Mouse (Mus musculus): ENCODE results near the gene Serpinb9d. TPM values are rescaled to one million over a fixed set of nuclear protein-coding genes. Genes with fewer than 3 reads are reported as not detected.
"Not testable (repeated sequence)": the region's sequence is repeated elsewhere in the genome, so short reads cannot be mapped to it uniquely, and the experiment has no call there.

Serpinb9d gene
- not detected in 2 replicates for polyA plus RNA-seq (2015; fragmentation: Nextera tagmentation; extraction: Ambion mirVana)

- Histone ChIP-seq H3K36me3 (no peaks in the 10 kb centered on the region), H3K4me3 (no peak within 1 kb of the TSS), H3K9me3 (no peaks in the 10 kb centered on the region), H3K27me3 (no peaks in the 10 kb centered on the region), H3K4me1 (no peaks in the 10 kb centered on the region), H3K4me2 (no peak within 1 kb of the TSS), H3K9ac (no peak within 1 kb of the TSS), H3K27ac (no peak within 1 kb of the TSS)
- ATAC-seq (ENCODE audit: borderline replicate concordance, extremely low read depth, low FRiP score, low TSS enrichment): no peak
- 63% methylated on average over 5 of the region's 5 CpGs for WGBS
Measured at GRCm38 (mm10) chr13:33192659-33193058, at the start of gene Serpinb9d. Serpinb9d (plus strand) TSS chr13:33192959.

- no peaks in the 10 kb centered on the region for H3K4me1 ChIP-seq
- no peak within 1 kb of the TSS for H3K4me2 ChIP-seq
- WGBS: 72% methylated on average over 4 of the region's 4 CpGs
- no peaks in the 10 kb centered on the region for H3K36me3 ChIP-seq
- no peak within 1 kb of the TSS for H3K9ac ChIP-seq
- H3K27ac ChIP-seq: no peak within 1 kb of the TSS
- no peak for ATAC-seq (ENCODE audit: borderline replicate concordance, extremely low read depth, low FRiP score, low TSS enrichment)
- H3K9me3 ChIP-seq: no peaks in the 10 kb centered on the region
- no peaks in the 10 kb centered on the region for H3K27me3 ChIP-seq
- no peak within 1 kb of the TSS for H3K4me3 ChIP-seq
Measured at GRCm38 (mm10) chr13:33159642-33160041, 33.1 kb upstream of the Serpinb9d start, which contains the start of gene Serpinb9c. Serpinb9c (minus strand) TSS chr13:33159742.

- 78% methylated on average over 1 of the region's 1 CpGs for WGBS
- not testable (repeated sequence) for ATAC-seq (ENCODE audit: borderline replicate concordance, extremely low read depth, low FRiP score, low TSS enrichment)
Measured at GRCm38 (mm10) chr13:33190486-33190885, 2.3 kb upstream of the Serpinb9d start.

GRCm38 (mm10) chr13:33199740-33200139, 7.0 kb downstream of the Serpinb9d start:
- ATAC-seq (ENCODE audit: borderline replicate concordance, extremely low read depth, low FRiP score, low TSS enrichment): no peak
- Histone ChIP-seq H3K4me3 (no peak overlapping the region), H3K9me3 (no peaks in the 10 kb centered on the region), H3K9ac (no peak overlapping the region), H3K36me3 (no peaks in the 10 kb centered on the region), H3K4me2 (no peak overlapping the region), H3K27me3 (no peaks in the 10 kb centered on the region), H3K4me1 (no peaks in the 10 kb centered on the region), H3K27ac (no peak overlapping the region)
- 50% methylated on average over 2 of the region's 2 CpGs for WGBS

More at GRCm38 (mm10) chr13:33190486-33190885, 2.3 kb upstream of the Serpinb9d start:
- H3K27ac ChIP-seq, H3K36me3 ChIP-seq, H3K4me1 ChIP-seq, H3K4me2 ChIP-seq, H3K4me3 ChIP-seq, H3K9me3 ChIP-seq, H3K9ac ChIP-seq, H3K27me3 ChIP-seq: not testable (repeated sequence)

DNA sequence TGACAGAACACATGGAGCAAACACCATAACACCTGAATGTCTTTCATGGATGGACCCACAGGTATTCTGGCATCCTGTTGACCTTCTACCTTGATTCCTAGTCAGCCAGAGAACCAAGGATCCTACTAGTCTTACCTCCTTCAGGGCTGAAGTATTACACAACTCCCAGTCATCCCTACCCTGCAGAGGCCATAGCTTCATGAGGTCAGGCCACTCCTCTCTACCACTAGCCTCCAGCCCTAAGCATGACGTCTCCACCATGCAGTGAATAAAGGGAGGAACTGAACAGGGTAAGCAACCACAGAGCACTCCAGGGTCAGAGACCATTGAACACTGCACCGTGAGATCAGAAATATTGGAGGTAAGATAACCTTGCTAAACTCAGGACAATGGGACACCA, 56.6 kb downstream of the Serpinb9d start, which contains the start of gene Serpinb9e:
Serpinb9e (plus strand) TSS at position 301 of the 400 bp plus-strand sequence.
- H3K27ac ChIP-seq; H3K9ac ChIP-seq; H3K4me1 ChIP-seq; H3K4me3 ChIP-seq; H3K36me3 ChIP-seq; H3K27me3 ChIP-seq; H3K9me3 ChIP-seq; H3K4me2 ChIP-seq; ATAC-seq (ENCODE audit: borderline replicate concordance, extremely low read depth, low FRiP score, low TSS enrichment): not testable (repeated sequence)
- WGBS: 79% methylated on average over 2 of the region's 2 CpGs

Other genes with a start within 250 kb of the Serpinb9d start
- 34.5 and 34.6 TPM in 2 replicates for gene Serpinb6b, start 227.8 kb upstream of the Serpinb9d start, polyA plus RNA-seq (2015; fragmentation: Nextera tagmentation; extraction: Ambion mirVana)
- gene Serpinb9, start 189.7 kb upstream of the Serpinb9d start, polyA plus RNA-seq (2015; fragmentation: Nextera tagmentation; extraction: Ambion mirVana): 32.3 and 36.3 TPM in 2 replicates
- gene Serpinb9b, start 165.5 kb upstream of the Serpinb9d start, polyA plus RNA-seq (2015; fragmentation: Nextera tagmentation; extraction: Ambion mirVana): 0.15 and 0.19 TPM in 2 replicates
- gene Serpinb1b, start 114.4 kb upstream of the Serpinb9d start, polyA plus RNA-seq (2015; fragmentation: Nextera tagmentation; extraction: Ambion mirVana): 0.43 TPM in 1 of 2 replicates, not detected in the other
- gene Serpinb9c, start 33.2 kb upstream of the Serpinb9d start, polyA plus RNA-seq (2015; fragmentation: Nextera tagmentation; extraction: Ambion mirVana): not detected in 2 replicates
- gene Serpinb9e, start 56.7 kb downstream of the Serpinb9d start, polyA plus RNA-seq (2015; fragmentation: Nextera tagmentation; extraction: Ambion mirVana): not detected in 2 replicates
- not detected in 2 replicates for gene Serpinb9f, start 131.1 kb downstream of the Serpinb9d start, polyA plus RNA-seq (2015; fragmentation: Nextera tagmentation; extraction: Ambion mirVana)
- gene Gm11397, start 202.8 kb downstream of the Serpinb9d start, polyA plus RNA-seq (2015; fragmentation: Nextera tagmentation; extraction: Ambion mirVana): not detected in 2 replicates